Mouse (Mus musculus) forebrain, embryonic 12.5 days (tissue): Measurements from ENCODE around the gene Gm20894. TPM values are rescaled to one million over a fixed set of nuclear protein-coding genes. Genes with fewer than 3 reads are reported as not detected.
"Not testable (repeated sequence)": the region's sequence is repeated elsewhere in the genome, so short reads cannot be mapped to it uniquely, and the experiment has no call there.

ENCODE experiments used
- ATAC-seq: fragments of 200-750 bp; cut with Nextera tagmentation; 2 replicates; pipeline ENCODE4 v1.8.0; 2017; ENCODE audit warnings: moderate TSS enrichment; ENCODE audit not compliant: low FRiP score
- H3K27ac ChIP-seq: fragments of 300-500 bp; sonication (generic); 2 replicates; pipeline ENCODE4 v1.5.1; 2016; ENCODE audit warnings: mild to moderate bottlenecking
- H3K27me3 ChIP-seq: fragments of 300-500 bp; sonication (generic); 2 replicates; pipeline ENCODE4 v1.6.1; 2016; ENCODE audit warnings: mild to moderate bottlenecking
- H3K36me3 ChIP-seq: fragments of 300-500 bp; sonication (generic); replicated peaks from 2 replicates; pipeline ENCODE4 v1.6.1; 2016; ENCODE audit warnings: mild to moderate bottlenecking
- H3K4me1 ChIP-seq: fragments of 300-500 bp; sonication (generic); 2 replicates; pipeline ENCODE4 v1.6.1; 2016
- H3K4me2 ChIP-seq: fragments of 300-500 bp; sonication (generic); 2 replicates; pipeline ENCODE4 v1.6.1; 2016; ENCODE audit warnings: mild to moderate bottlenecking, moderate library complexity
- H3K4me3 ChIP-seq: fragments of 300-500 bp; sonication (generic); replicated peaks from 2 replicates; pipeline ENCODE4 v1.5.1; 2016; ENCODE audit warnings: mild to moderate bottlenecking
- H3K9ac ChIP-seq: fragments of 300-500 bp; sonication (generic); 2 replicates; pipeline ENCODE4 v1.6.1; 2016; ENCODE audit warnings: mild to moderate bottlenecking
- H3K9me3 ChIP-seq: fragments of 300-500 bp; sonication (generic); 2 replicates; pipeline ENCODE4 v1.6.1; 2016
- WGBS: fragments of 180-500 bp; shearing (Covaris S2); methylation state at CpG from one replicate; pipeline ENCODE4 v1.1.7; 2016; 5-methylcytosine and 5-hydroxymethylcytosine counted together
- polyA plus RNA-seq: library from polyadenylated mRNA; unstranded; fragments of >200 nt; fragmentation: Nextera tagmentation; extraction: Ambion mirVana; gene quantifications from 2 replicates; pipeline ENCODE4 v1.2.1, GENCODE M21; 2016

The Gm20894 gene
- polyA plus RNA-seq = not detected in 2 replicates

- ATAC-seq, H3K9ac ChIP-seq, H3K4me3 ChIP-seq, H3K4me1 ChIP-seq, H3K27me3 ChIP-seq, H3K27ac ChIP-seq, H3K36me3 ChIP-seq, H3K9me3 ChIP-seq, H3K4me2 ChIP-seq: not testable (repeated sequence)
- no CpG with 5 or more reads among the region's 5 CpGs for WGBS
Observed at GRCm38 (mm10) chrY:28271412-28271811, at the start of gene Gm20894. Gene Gm20894, minus strand, starts transcription at chrY:28271512.
